Mouse (Mus musculus) retina, embryonic 14.5 days (tissue): ENCODE measurements at regions not wholly inside any gene's neighbourhood (a gene's known extent, or its start where the extent isn't known, plus 50 kb on each side); places are given as distances from the start of the nearest gene placed in this dataset.

Experiments
- DNase-seq: peaks from one replicate; pipeline ENCODE4 v3.0.0-alpha.2; 2015; ENCODE audit warnings: low spot score

- no peak for DNase-seq
These were observed 591.8 kb upstream of the Gm10131 start for GRCm38 (mm10) chr8:34703351-34703750.

- DNase-seq = no peak
These were observed 591.3 kb upstream of the Gm10131 start for GRCm38 (mm10) chr8:34702806-34703205.

GRCm38 (mm10) chr8:34699015-34699414, 587.5 kb upstream of the Gm10131 start:
- DNase-seq = no peak

- DNase-seq = no peak
These were observed 584.8 kb upstream of the Gm10131 start for GRCm38 (mm10) chr8:34696365-34696764.

GRCm38 (mm10) chr8:34692606-34693005, 581.1 kb upstream of the Gm10131 start:
- no peak for DNase-seq

- DNase-seq = no peak
These were observed 580.2 kb upstream of the Gm10131 start for GRCm38 (mm10) chr8:34691776-34692175.

- DNase-seq = peak; percentile 6
These were observed 578.4 kb upstream of the Gm10131 start for GRCm38 (mm10) chr8:34689825-34690493.

- DNase-seq = peak; percentile 6
These were observed 577.7 kb upstream of the Gm10131 start for GRCm38 (mm10) chr8:34689049-34689824.

- DNase-seq = peak; percentile 18
These were observed 577.0 kb upstream of the Gm10131 start for GRCm38 (mm10) chr8:34688396-34689048.

GRCm38 (mm10) chr8:34686371-34686770, 574.8 kb upstream of the Gm10131 start:
- DNase-seq = no peak

- peak; percentile 7 for DNase-seq
These were observed 573.1 kb upstream of the Gm10131 start for GRCm38 (mm10) chr8:34684683-34685082.

- no peak for DNase-seq
These were observed 571.6 kb upstream of the Gm10131 start for GRCm38 (mm10) chr8:34683173-34683572.

GRCm38 (mm10) chr8:34682221-34682620, 570.7 kb upstream of the Gm10131 start:
- DNase-seq = no peak

GRCm38 (mm10) chr8:34679565-34680291, 568.2 kb upstream of the Gm10131 start:
- peak; percentile 33 for DNase-seq

GRCm38 (mm10) chr8:34678879-34679278, 567.3 kb upstream of the Gm10131 start:
- no peak for DNase-seq

GRCm38 (mm10) chr8:34671716-34672115, 560.2 kb upstream of the Gm10131 start:
- no peak for DNase-seq

GRCm38 (mm10) chr8:34670930-34671715, 559.6 kb upstream of the Gm10131 start:
- DNase-seq = no peak

GRCm38 (mm10) chr8:34669146-34669545, 557.6 kb upstream of the Gm10131 start:
- DNase-seq = no peak

- no peak for DNase-seq
These were observed 552.9 kb upstream of the Gm10131 start for GRCm38 (mm10) chr8:34664429-34664828.

GRCm38 (mm10) chr8:34662532-34662931, 551.0 kb upstream of the Gm10131 start:
- DNase-seq = no peak

GRCm38 (mm10) chr8:34651750-34652149, 540.2 kb upstream of the Gm10131 start:
- no peak for DNase-seq
